Mouse (Mus musculus) frontal cortex, postnatal 36 days (tissue): ENCODE results near the gene Otx2.
A peak's percentile ranks its signal among the peaks of the same experiment; 100 is the strongest.

ENCODE experiments used
- DNase-seq, 2 experiments: peaks; one replicate each; pipeline ENCODE4 v3.0.0; 2022; ENCODE audit warnings: low spot score in 2 of 2

The Otx2 gene

GRCm38 (mm10) chr14:48673541-48673940 is at the start of gene Otx2:
TSS of gene Otx2 (minus strand) at chr14:48673819.
- no peak for DNase-seq

DNA sequence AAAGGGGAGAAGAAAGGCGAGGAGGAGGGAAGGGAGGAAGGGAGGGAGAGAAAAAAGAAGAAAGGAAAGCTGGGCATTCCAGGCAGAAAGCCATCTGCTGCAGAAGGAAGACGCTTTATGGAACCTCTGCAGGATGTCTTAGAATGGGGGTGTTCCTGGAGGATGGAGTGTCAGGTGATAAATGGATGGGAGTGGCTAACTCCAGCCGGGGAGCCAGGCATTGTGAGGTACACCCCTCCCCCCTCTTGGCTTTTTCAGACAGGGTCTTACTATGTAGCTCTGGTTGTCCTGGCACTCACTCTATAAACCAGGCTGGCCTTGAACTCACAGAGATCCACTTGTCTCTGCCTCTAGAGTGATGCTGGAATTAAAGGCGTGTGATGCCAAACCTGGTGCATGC is 49.1 kb upstream of the Otx2 start:
- no peak for DNase-seq

DNA sequence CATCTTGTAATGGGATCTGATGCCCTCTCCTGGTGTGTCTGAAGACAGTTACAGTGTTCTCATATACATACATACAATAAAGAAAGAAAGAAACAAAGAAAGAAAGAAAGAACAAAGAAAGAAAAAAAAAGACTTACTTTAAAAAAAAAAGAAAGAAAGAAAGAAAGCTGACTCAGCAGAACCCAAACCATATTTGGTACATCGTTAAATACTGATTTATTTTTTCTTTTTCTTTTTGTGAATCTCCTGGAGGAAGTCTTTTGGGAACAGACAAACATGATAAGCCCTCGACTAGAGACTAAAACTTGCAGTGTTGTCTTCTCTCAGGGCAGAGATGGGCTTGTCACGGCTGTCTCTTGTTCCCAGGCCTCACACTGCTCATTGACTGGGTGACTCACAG is 45.7 kb upstream of the Otx2 start:
- DNase-seq = no peak

- DNase-seq = no peak
Measured at GRCm38 (mm10) chr14:48717632-48718279, 44.1 kb upstream of the Otx2 start.

- no peak for DNase-seq
Measured at GRCm38 (mm10) chr14:48716456-48716855, 42.8 kb upstream of the Otx2 start.

DNA sequence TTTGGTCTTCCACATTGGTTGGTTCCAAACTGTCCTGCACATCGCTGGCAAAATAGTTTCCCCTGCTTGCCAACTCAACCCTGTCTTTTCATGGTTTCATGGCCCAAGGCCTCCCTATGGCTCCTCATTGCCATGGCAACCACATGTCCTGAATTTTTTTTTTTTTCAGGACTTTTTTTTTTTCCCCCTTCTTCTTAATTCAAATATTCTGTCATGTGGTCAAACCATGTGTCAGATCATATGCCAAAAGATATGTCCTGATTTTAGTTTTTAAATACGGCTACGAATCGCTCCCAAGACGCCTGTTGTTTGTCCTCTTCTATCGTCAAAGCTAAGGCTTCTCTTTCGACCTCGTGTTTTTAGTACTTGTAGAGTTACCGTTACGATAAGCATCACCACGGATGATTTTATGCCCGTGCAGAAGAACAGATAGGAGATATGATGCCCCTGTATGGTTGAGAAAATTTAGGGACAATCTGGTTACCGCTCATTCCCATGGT is 37.3 kb upstream of the Otx2 start:
- no peak for DNase-seq

- DNase-seq = no peak
Measured at GRCm38 (mm10) chr14:48710062-48710870, 36.6 kb upstream of the Otx2 start.

GRCm38 (mm10) chr14:48709371-48710061 is 35.9 kb upstream of the Otx2 start:
- peak; percentile 15 to 39 for DNase-seq

- no peak for DNase-seq
Measured at GRCm38 (mm10) chr14:48707844-48708383, 34.3 kb upstream of the Otx2 start.

DNA sequence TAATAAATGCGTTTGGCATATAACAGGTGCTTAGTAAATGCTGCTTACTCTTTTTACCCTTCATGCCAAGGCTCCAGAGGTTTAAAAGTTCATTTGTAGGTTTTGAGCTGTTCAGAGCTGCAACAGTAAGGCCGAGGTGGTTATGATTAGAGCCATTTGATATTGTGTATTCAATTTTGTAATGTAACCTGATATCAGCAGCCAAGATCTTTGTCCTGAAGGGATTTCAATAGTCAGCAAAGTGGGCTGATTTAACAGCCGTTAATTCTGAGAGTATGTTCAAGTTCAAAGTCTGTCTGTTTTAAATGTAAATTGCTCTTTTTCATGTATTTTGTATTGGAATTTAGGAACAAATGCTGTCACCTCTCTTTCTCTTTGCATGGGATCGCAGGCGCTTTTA is 33.8 kb upstream of the Otx2 start:
- no peak for DNase-seq

DNA sequence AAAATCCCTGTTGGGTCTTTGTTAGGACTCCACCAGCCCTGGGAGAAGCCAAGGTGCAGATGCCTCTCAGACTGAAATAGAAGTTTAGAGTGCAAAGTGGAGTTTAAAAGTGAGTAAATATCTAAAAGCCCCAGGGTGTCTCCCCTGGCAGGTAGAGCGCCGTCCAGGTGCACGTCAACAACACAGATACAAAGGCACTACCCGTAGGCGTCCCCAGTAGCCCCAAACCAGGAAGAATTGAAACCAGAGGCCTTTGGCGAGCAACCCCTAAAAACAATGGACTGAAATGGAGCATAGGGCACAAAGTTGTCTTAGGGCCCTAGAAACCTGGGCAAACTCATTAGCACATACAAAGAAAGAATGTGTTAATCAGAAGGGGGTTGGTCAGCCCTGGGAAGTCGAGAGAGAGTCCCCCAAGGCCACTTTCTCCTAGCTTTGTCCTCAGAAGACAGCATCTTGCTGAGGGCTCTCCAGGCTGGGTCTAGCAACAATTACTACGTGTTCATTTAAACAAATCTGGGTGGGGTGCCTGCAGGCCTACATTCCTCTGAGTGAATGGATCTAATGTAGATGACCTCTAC is 27.3 kb upstream of the Otx2 start:
- DNase-seq = no peak

- no peak for DNase-seq
Measured at GRCm38 (mm10) chr14:48679590-48679989, 6.0 kb upstream of the Otx2 start.

DNA sequence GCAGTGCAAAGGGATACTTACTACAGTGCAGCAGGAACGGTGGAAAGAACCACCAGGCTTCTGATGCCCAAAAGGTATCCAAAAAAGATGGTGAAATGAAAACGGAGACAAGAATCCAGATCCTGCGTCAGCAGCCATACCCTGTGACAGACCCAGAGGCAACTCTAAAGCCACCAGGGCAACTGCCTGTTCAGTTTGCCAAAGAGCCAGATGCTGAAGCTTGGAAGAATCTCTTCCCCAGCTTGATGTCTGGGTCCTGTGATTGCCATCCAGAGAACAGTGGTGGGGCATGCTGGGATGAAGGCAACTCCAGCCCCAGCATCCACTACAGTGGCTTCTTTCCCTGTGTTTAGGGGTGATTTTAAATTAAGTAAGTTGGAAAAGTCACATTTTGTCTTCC is 5.1 kb upstream of the Otx2 start:
- no peak for DNase-seq

- no peak for DNase-seq
Measured at GRCm38 (mm10) chr14:48674036-48674831, 615 bp upstream of the Otx2 start.

DNA sequence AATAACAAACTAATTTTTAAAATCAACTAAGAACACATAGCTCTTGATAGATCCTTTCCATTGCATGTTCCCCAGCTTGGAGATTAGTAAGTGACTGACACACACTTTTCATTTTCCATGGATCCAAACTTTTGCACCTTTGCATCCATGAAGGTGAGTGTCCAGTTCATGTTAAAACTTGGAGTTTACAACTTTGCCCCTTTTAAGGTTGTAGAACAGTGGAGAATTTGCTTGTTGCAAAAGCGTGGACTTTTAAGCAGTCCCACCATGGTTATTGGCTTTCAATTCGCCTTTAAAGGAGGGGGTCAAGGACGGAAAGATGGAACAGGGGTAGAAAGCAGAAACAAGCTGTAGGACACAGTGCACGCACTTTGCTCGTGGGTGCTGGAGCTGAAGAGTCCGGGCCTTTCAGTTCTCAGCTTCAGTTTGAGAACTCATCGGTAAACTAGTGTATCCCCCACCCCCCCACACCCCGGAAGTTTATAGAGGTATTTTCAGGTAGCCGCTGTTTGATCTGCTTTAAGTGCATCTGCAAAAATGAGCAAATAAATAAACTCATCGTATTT is 925 bp downstream of the Otx2 start:
- no peak for DNase-seq

DNA sequence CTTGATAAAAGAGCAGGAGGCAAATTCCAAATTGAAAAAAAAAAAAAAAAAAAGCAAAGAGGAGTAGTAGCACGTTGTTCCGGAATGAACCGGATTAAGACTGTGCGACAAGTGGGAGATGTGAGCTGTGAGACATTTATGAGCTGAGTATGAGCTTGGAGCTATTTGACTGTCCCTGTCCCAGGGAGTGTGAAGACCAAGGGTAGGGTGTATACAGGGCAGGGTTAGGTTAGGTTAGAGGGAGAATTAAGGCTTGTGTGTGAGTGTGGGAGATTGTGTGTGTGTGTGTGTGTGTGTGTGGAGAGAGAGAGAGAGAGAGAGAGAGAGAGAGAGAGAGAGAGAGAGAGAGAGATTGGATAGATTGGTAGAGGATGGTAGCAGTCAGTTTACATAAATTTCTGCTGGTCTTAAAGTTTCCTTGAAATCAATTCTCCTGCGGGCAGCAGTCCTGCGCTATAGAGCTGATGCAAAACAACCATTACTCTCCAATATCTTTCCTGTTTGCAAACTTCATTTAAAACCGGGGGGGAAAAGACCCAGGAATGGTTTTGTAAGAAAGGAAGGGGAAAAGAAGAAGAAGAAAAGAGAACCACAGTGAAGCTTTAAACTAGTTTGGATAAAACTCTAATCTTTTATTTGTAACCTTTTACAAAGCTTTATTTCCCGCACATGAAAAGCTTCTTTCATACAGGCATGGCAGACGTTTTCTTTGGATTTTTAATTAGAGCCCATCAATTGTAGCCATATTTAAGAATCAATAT is 2.0 kb downstream of the Otx2 start:
- no peak for DNase-seq

DNA sequence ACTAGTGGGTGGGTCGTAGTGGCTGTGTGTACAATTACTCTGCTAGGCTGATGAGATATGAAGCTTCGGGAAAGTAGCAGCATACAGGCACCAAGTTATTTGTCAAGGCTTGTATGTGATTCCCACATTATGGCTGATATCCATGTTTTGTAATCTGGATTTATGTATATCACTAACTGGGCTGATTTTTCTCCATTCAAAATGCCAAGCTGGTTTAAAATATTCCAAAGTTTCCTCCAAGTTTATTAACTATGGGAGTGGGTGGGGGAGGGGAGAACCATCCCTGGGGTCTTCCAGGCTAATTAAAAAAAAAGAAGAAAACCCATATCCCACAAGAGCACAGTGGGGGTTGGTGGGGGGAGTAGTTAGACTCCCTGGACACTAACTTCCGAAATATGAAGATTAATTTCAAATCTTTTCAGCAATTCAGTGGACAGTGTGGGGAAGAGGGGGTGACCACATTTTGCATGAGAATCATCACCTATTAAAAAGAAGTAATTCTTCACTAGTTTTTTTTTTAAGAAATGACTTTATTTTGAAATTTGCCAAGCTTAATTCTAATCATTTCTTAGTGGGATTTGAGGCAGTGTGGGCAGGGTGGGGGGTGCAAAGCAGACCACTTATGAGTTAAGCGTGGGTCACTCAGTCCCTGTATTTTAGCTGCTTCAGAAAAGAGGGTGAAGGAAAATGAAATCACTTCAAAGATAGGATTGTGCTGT is 2.7 kb downstream of the Otx2 start:
- no peak for DNase-seq

- no peak for DNase-seq
Measured at GRCm38 (mm10) chr14:48670258-48670630, 3.4 kb downstream of the Otx2 start.

DNA sequence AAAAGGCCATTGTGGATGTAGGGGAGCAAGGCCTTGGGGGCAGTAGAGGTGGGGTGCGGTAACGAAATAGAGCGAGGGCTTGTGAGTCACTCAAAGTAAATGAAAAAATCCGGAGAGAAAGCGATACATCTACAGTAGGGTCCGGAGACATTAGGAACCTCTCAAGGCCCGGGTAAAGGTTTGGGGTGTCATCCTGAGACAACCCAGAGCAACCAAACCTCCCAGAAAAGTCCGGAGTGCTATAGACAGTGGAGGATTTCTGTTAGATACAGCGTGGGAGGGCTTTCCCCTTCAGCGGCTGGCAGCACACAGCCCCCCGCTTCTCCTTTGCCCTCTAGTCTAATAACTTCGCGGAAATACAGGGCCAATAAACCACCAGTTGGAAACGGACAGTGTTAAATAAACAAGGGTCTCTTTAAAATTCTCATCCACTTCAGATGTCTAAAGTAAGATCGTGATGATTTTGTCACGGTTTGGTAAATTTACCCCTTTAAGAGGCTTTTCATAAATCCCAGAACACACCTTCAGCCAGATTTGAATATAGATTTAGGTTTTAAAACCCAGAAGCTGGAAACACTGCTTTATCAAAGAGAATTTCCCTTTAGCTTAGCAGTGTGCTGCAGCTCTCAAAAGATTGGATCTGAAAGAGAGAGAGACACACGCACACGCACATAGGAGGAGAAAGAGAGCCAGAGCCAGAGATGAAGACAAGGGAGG is 3.9 kb downstream of the Otx2 start:
- DNase-seq = no peak
